Mouse (Mus musculus) activated CD4-positive, CD25-positive, alpha-beta regulatory T cell, adult 9 weeks (primary cell): ENCODE data around the gene Fcho1. TPM values are rescaled to one million over a fixed set of nuclear protein-coding genes. Genes with fewer than 3 reads are reported as not detected.

Source experiments
- polyA plus RNA-seq: library from polyadenylated mRNA; unstranded; fragments of 100-300 nt; shearing (Covaris generic); gene quantifications from one replicate; pipeline ENCODE4 v1.2.1, GENCODE M21; 2017

Gene Fcho1
- polyA plus RNA-seq, result 291 TPM

DNA sequence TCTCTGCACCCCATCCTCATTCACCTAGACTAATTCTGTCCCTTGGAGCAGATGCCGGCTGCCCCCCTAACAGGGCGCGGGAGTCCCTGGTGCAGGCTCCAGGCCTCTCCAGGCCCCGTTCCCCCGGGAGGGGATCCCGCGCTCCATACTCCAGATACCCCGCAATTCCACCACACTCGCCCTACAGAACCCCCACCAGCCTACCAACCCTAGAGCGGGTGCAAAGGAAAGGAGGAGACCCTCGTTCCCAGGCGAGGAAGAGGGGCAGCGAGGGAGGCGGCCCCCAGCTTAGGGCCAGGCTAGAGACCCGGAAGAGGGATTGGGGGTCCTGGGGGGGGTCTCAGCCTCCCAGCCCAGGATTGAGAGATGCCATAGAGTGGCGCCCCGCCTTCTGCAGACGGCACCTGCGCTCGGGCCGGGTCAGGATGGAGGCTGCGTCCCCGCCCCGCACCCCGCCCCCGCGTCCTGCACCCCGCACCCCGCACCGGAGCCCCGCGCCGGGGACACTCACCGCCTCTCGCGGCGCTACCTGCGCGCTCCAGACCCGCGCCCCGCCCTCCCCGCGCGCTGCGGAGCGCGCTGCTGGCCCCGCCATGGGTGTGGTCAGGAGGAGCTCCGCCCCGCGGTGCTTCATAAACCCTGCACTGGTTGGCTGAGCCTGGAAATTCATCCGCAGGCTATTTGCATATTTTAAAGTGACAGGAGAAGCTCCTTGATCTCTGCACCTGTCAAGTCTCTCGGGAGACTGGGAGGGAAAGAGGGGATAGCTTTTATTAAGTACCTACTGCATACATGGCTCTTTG is at the start of gene Fcho1:
Gene Fcho1, minus strand, starts transcription at position 595 of the 803 bp plus-strand sequence.

DNA sequence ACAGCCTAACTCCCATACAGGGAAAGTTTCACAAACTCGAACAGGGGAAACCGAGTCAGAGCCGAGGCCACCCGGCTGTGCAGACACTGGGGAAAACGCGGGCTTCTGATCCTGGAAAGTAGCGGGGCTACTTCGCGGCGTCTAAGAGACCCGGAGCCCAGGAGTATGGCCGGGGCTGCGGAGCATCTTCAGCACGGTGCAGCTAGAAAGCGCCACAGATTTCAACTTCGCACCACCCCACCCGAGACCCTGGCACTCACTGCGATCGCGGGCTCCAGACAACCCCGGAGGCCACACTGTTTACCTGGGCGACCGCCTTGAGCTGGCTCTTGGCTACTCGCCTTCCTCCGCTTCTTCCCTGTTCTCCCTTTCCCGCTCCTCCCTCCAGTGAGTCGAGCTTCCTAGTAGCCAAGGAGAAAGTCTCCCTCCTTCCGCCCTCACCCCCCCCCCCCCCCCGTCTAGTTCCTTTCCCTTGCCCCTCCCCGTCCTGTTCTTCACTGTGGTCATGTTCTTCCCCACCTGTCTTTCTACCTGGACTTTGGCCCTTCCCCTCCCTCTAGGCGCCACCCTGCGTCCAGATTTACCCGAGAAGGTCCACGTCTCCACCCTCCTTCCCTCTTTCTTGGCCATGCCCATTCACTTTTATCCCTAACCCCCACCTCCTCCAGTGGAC is 24.0 kb downstream of the Fcho1 start, which contains the start of gene B3gnt3:
Gene B3gnt3, minus strand, starts transcription at position 376 of the 673 bp plus-strand sequence.

DNA sequence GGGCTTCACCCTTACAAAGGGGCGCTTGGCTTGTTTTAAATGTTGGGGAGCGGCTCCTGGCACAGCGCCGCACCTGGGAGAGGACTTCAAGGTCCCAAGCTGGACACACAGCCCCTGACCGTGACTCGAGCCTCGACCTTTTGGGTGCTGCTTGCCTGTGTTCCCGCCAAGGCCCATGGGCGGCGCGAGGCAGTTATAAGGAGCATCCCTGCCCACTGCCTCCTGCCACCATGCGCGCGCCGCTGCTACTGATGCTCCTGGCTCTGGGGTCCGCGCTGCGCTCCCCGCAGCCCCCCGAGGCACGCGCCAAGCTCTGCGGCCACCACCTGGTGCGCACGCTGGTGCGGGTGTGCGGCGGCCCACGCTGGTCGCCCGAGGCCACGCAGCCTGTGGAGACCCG is 36.5 kb downstream of the Fcho1 start, which contains the start of gene Insl3:
Gene Insl3, plus strand, starts transcription at position 187 of the 400 bp plus-strand sequence.

DNA sequence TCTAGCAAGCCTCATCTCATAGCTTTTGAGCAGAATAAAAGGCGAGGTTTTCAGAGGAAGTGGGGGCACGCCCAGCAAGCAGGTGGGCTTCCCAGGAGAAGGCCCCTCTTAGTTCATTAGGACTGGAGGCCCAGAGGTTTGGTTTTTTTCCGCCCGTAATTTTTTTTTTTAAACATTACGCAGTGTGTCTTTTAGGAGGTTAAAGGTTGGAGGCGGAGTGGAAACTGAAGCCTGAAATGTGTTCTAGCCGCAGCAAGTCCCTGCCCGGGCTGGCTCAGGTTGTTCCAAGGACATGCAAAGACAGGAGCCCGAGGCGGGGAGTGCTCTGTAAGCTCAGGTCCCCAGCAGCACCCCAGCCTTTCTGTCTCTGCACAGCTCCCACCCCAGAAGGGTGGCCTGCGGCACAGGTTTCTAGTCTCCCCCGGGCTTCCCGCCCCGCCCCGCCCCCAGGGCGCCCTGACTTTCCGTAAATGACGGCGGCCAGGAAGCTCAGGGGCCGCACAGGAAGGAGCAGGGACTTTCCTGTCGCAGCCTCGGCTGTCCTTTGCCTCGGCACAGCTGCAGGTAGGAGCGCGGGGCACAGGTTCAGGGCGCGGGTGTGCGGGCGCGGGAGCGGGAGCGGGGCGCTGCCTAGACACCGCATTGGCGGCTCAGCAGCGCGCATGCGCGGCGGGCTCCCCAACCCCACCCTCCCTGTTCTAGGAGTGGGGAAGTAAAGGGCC is 49.3 kb downstream of the Fcho1 start, which contains the start of gene Jak3:
Gene Jak3, plus strand, starts transcription at position 277 of the 722 bp plus-strand sequence.

DNA sequence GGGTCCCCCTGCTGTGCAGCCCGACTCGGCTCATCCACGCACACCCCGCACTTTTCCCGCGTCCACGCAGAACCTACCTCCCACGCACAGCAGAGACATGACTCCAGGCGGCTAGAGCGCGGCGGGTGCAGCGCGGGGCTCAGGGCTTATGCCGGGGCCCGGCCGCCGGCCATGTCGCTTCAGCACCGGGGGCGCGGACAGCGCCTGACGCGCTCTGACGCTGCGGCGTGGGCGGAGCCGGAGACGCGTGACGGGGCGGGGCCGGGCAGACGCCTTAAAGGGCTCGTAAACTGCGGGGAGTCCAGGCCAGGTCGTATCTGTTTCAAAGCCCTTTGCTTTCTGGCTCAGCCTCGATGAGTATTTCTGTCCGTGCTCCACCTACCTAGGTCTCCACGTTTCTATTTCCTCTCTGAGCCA is 54.0 kb downstream of the Fcho1 start, which contains the start of gene Unc13a:
Gene Unc13a, minus strand, starts transcription at position 209 of the 417 bp plus-strand sequence.

Other genes starting within 250 kb of the Fcho1 start
- gene Ano8, start 239.8 kb downstream of the Fcho1 start, polyA plus RNA-seq, result 0.12 TPM
- gene Gtpbp3, start 237.6 kb downstream of the Fcho1 start, polyA plus RNA-seq, result 6.3 TPM
- gene Plvap, start 214.0 kb downstream of the Fcho1 start, polyA plus RNA-seq, result 0.23 TPM
- not detected for gene Ccdc194, start 200.0 kb downstream of the Fcho1 start, polyA plus RNA-seq
- 203 TPM for gene Bst2, start 188.3 kb downstream of the Fcho1 start, polyA plus RNA-seq
- gene Mvb12a, start 182.8 kb downstream of the Fcho1 start, polyA plus RNA-seq, result 102 TPM
- 0.39 TPM for gene Tmem221, start 166.8 kb downstream of the Fcho1 start, polyA plus RNA-seq
- gene Nxnl1, start 159.1 kb downstream of the Fcho1 start, polyA plus RNA-seq, result 0.16 TPM
- 11.9 TPM for gene Slc27a1, start 156.8 kb downstream of the Fcho1 start, polyA plus RNA-seq
- gene Pgls, start 133.5 kb downstream of the Fcho1 start, polyA plus RNA-seq, result 26.4 TPM
- 7.1 TPM for gene Fam129c, start 128.1 kb downstream of the Fcho1 start, polyA plus RNA-seq
- 3.7 TPM for gene Colgalt1, start 114.7 kb downstream of the Fcho1 start, polyA plus RNA-seq
- gene Unc13a, start 54.0 kb downstream of the Fcho1 start, polyA plus RNA-seq, result 0.46 TPM
- 171 TPM for gene Jak3, start 49.4 kb downstream of the Fcho1 start, polyA plus RNA-seq
- 24.7 TPM for gene Insl3, start 36.5 kb downstream of the Fcho1 start, polyA plus RNA-seq
- gene B3gnt3, start 23.9 kb downstream of the Fcho1 start, polyA plus RNA-seq, result 5.7 TPM
- 12.1 TPM for gene Zfp709, start 156.3 kb upstream of the Fcho1 start, polyA plus RNA-seq
- gene Zfp882, start 182.9 kb upstream of the Fcho1 start, polyA plus RNA-seq, result 6.8 TPM
- 20.8 TPM for gene Zfp617, start 182.9 kb upstream of the Fcho1 start, polyA plus RNA-seq
- 30.7 TPM for gene Zfp961, start 225.3 kb upstream of the Fcho1 start, polyA plus RNA-seq